Mouse (Mus musculus) thymus, postnatal 14 days (tissue): Measurements from ENCODE around the gene Gfi1b.
A peak's percentile ranks its signal among the peaks of the same experiment; 100 is the strongest.

Experiments
- DNase-seq: peaks from one replicate; pipeline ENCODE4 v3.0.0; 2021

Gene Gfi1b

GRCm38 (mm10) chr2:28621664-28622171 lies at the start of gene Gfi1b:
Gene Gfi1b (minus strand): TSS chr2:28621982.
- DNase-seq = no peak

GRCm38 (mm10) chr2:28671438-28671837 lies 49.7 kb upstream of the Gfi1b start:
- DNase-seq = no peak

DNA sequence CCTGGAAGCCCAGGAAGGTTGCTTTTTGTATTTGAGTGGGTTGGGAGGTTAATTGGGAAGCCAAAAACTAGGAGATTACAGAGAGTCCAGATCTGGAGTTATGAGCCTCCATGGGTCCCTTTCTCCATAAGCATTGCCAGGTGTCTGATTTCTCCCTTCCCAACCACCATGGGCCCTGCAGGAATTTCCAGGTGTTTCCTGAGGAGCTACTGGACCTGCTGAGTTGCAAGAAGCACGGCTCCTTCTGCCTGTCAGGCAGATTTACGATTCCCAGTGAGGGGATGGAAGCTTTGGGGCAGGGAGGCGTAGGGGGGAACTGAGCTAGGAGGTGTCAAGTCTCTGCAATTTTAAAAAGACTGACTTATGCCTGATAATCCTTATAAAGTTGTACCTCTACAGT lies 44.0 kb upstream of the Gfi1b start:
- DNase-seq = no peak

- DNase-seq = no peak
Measured at GRCm38 (mm10) chr2:28662891-28663290, 41.1 kb upstream of the Gfi1b start.

GRCm38 (mm10) chr2:28656216-28656615 lies 34.4 kb upstream of the Gfi1b start:
- no peak for DNase-seq

GRCm38 (mm10) chr2:28654295-28654694 lies 32.5 kb upstream of the Gfi1b start:
- DNase-seq = peak; percentile 45

DNA sequence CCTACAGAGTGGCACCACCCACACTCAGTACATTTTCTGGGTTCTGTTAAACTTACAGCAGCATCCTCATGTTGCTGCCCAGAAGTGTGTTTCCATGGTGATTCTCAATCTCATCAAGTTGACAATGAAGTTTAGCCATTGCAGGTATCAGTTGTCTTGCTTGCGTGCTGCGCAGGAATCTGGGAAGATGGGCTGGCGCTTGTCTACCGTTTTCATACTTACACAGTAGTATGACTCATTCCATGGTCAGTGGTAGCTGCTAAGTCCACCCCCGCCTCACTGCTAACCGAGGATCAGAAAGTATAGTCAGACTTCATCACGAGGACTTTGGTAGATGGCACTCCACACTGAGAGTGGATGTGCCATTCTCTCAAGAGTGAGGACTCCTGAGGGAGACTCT lies 31.6 kb upstream of the Gfi1b start:
- DNase-seq = no peak

GRCm38 (mm10) chr2:28650526-28650925 lies 28.7 kb upstream of the Gfi1b start:
- DNase-seq = no peak

DNA sequence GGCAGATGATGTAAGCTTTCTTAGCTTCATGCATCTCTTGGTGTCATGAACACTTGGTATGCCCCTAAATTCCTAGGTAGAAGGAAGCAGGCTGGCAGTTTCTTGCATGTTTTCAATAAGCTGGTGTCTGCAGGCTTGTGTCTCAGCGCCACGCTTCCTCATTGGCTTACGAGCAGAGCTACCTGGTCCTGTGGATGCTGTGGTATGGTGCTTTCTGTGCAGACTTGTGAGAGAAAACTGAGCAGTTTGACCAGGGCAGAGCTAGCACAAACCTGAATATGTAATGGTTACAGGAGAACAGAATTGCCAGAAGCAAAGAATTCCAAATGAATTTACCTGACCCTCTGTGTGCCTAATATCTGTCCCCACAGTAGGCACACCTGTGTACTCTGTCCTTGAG lies 21.3 kb upstream of the Gfi1b start:
- DNase-seq = no peak

DNA sequence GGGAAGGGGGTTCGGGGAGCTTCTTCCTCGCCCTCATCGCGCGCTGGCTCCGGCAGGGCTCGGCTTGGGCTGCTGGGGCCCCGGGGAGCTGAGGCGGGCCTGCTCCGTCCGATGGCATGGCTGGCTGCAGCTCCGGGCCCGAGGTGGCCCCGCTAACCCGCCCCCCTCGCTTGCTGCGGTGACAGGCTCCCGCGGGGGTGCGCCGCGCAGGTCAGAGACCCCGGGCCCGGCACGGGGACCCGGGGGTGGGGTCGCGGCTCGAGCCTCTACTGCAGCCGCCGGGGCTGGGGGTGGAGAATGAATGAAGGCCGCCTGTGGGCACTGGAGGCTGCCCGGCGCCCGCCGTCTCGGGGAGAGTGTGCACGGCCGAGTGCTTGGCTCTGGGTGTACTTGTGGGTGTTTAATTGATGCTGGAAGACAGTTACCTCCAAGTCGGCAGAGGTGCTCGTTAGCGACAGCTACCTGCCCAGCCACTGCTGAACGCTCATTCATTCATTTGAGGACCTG lies 19.7 kb upstream of the Gfi1b start:
- DNase-seq = no peak

GRCm38 (mm10) chr2:28640461-28641424 lies 19.0 kb upstream of the Gfi1b start, which contains the start of gene Tsc1:
Gene Tsc1 (plus strand): TSS chr2:28641228.
- DNase-seq = peak; percentile 97

DNA sequence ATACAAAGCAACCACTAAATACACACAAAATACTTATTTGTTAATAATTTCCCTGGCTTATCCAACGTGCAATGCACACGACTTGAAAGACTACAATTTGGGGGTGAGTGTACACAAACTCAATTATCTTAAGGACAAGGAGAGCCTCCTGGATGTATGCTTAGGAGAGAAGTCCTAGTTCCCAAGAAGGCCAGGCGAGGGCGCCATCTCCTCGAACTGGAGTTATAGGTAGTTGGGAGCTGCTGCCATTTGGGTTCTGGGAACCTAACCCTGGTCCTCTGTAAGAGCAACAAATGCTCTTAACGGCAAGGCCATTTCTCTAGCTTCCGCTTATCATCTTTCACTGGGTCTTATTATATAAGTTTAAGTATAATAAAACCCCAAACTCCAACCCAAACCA lies 18.0 kb upstream of the Gfi1b start:
- peak; percentile 55 for DNase-seq

GRCm38 (mm10) chr2:28638886-28639285 lies 17.1 kb upstream of the Gfi1b start:
- peak; percentile 50 for DNase-seq

DNA sequence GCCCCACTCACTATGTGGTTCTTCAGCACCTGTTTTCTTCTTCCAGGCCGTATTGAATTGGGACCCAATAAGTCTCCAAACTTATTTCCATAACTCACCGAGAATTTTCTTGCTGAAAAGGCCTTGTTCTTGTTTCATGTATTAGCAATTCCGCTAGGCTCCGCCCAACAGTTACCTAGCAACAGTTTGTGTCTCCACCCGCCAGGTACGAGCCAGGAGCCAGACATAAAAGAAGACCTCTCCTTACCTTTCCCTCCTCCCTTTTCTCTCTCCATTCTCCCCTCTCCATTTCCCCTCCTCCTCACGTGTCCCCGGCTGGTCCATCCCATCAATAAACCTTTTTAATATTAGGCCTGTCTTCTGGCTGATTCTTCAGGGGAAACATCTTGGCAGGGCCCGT lies 16.6 kb upstream of the Gfi1b start:
- no peak for DNase-seq

DNA sequence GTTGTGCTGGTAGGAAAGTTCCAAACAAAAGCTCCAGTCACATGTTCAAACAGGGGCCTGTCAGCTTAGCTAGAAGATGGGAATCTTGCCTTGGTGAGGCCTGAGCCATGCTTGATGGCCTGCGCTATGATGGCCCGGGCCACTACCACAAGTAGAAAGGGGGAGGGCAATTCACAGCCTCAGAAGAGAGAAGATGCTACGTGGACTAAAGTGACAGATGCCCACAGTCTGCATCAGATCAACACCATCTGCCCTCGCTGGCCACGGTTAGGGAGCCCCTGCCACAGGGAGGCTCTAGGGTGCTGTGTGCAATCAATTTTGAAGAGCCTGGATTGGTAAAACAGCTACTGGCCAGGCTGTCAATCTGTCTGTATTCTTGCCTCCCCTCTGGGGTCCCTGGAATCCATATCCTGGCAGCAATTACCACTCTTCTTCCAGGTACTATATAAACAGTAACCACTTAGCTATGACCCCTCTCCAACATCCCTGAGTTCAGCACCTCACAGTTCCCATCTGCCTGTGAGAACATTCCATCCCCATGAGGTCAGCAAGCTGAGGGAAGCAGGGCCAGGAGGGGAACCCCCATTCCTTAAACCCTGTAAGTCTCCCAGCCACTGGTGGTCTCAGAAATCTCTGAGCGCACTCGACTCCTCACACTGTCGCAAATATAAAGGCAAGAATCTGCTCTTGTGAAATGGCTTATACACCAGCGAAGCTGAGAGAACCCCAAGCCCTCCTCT lies 15.5 kb upstream of the Gfi1b start:
- no peak for DNase-seq

DNA sequence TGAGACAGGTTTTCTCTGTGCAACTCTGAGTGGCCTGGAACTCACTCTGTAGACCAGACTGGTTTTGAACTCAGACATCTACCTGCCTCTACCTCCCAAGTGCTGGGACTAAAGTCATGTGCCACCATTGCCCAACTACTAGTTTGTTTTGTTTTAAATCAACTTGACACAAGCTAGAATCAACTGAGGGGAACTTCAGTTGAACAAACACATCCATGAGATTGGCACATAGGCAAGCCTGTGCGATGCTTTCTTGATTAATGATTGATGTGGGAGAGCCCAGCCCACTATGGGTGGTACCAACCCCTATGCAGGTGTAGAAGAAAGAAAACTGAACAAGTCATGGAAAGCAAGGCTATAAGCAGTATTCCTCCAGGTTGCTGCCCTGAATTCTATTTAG lies 13.4 kb upstream of the Gfi1b start:
- DNase-seq = no peak

- no peak for DNase-seq
Measured at GRCm38 (mm10) chr2:28633136-28633535, 11.4 kb upstream of the Gfi1b start.

GRCm38 (mm10) chr2:28632626-28633025 lies 10.8 kb upstream of the Gfi1b start:
- no peak for DNase-seq

DNA sequence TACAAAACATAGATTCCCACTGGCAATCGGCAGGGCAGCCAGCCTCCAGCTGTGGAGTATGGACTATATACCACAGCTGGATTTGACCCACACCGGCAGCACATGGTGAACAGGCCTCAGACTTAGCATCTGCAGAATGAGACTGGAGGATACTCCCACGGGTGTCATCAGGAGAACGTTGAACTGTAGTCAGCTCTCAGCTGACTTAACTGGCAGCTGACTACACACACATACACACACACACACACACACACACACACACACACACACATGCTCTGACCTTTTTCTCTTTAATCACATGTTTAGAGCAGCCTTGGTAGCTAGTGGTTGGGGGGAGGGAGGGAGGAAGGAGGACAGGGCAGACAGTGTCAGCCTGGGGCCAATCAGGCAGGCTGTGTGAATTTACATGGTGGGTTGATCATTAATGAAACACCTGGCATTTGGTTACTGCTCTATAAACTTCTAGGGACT lies 8.2 kb upstream of the Gfi1b start:
- DNase-seq = no peak

DNA sequence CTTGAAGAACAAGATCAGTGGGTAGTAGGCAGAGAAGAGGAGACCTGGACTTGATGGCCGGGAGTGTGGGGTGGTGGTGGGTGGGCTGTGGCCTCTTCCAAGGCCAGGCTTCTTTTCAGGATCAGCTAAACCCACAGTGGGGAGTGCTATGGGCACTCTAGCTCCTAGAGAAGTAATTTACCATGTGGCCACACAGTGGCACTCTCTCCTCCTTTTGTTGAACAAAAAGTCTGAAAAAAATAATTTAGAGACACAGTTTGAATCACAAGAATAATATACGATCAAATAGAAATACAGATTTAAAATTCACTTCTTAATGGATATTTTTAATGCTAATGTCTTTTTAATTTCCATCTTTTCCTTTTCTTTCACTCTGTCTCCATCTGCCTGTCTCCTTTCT lies 6.3 kb upstream of the Gfi1b start:
- peak; percentile 35 for DNase-seq

DNA sequence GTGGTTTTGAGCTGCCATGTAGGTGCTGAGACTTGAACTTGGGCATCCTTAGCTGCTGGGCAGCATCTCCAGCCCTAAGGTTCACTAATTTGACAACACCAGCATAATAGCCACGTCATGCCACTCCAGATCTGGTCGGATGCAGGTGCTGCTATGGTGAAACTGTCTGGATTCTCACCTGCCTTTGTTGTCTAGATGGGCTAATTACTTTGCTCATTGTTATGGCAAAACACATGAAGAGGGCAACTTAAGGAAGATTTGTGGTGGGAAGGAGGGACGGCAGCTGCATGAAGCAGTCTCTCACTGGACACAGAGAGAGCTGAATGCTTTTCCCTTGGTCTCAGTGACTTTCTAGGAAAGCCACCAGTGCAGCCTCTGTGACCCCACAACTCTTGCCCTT lies 4.3 kb upstream of the Gfi1b start:
- DNase-seq = no peak

DNA sequence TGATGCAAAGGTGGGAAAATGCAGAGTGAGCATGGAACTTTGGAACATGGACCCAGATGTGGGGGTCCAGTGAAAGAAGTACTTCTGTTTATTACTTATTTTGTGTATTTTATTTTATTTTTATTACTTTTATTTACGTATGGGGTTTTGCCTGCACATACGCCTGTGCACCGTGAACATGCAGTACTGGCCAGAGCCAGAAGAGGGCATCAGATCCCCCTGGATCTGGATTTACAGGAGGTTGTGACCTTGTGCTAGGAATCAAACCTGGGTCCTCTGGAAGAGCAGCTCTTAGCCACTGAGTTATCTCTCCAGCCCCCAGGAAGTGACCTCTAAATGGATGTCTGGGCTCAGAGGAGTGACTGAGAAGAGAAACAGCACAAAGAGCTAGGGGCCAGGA lies 3.1 kb upstream of the Gfi1b start:
- no peak for DNase-seq

DNA sequence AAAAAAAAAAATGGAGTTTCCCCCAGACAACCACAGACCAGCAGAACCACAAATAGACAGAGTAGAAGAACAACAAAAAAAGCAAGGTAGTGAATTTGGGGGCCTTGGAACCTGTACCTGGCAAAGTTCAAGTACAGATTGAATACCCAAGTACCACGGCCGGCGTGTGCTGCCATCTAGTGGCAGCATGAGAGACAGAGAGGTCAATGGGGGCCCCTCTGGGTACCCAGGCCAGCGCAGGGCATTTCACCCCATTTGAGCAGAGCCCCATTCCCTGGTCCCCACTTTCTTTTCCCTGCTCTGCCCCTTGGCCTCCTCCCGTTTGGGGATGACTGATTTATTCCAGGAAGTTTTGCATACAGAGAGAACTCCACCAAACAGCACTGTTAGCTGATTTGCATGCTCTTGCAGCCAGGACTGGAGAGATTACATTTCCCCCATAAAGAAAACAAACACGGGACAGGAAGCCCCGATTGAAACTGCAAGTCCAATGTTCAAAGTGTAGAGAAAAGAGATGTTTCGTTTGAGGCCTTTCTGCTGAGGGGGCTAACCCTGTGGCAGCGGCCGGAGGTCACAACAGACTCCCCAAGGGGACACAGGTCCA lies 841 bp upstream of the Gfi1b start:
- peak; percentile 64 for DNase-seq
